Mouse (Mus musculus) adrenal gland, postnatal 10 days (tissue): ENCODE results near the gene Kcnk6. TPM values are rescaled to one million over a fixed set of nuclear protein-coding genes. Genes with fewer than 3 reads are reported as not detected.
"Not testable (repeated sequence)": the region's sequence is repeated elsewhere in the genome, so short reads cannot be mapped to it uniquely, and the experiment has no call there.

Experiments
- DNase-seq: peaks from one replicate; pipeline ENCODE4 v3.0.0; 2021; ENCODE audit warnings: mixed read lengths
- total RNA-seq, 2 experiments: library from RNA; stranded (reverse); gene quantifications; 2 replicates each; pipeline ENCODE4 v1.2.3; 2021

The Kcnk6 gene
- total RNA-seq, 2 experiments from 2014 or later, result 3.7 to 4.6 TPM

GRCm38 (mm10) chr7:29246619-29247313 lies 14.5 kb upstream of the Kcnk6 start:
- no peak for DNase-seq

GRCm38 (mm10) chr7:29246015-29246414 lies 13.7 kb upstream of the Kcnk6 start:
- no peak for DNase-seq

- peak; percentile 55 for DNase-seq
Observed at GRCm38 (mm10) chr7:29244732-29245416, 12.6 kb upstream of the Kcnk6 start.

- DNase-seq, result peak; percentile 98
Observed at GRCm38 (mm10) chr7:29238019-29238967, 6.0 kb upstream of the Kcnk6 start, which contains the start of gene Yif1b. Gene Yif1b (plus strand): TSS chr7:29238329.

GRCm38 (mm10) chr7:29237596-29237995 lies 5.3 kb upstream of the Kcnk6 start:
- peak; percentile 26 for DNase-seq

- no peak for DNase-seq
Observed at GRCm38 (mm10) chr7:29236593-29236992, 4.3 kb upstream of the Kcnk6 start.

GRCm38 (mm10) chr7:29234661-29235060 lies 2.3 kb upstream of the Kcnk6 start:
- no peak for DNase-seq

GRCm38 (mm10) chr7:29233745-29234144 lies 1.4 kb upstream of the Kcnk6 start:
- no peak for DNase-seq

- DNase-seq, result no peak
Observed at GRCm38 (mm10) chr7:29231517-29231916, 798 bp downstream of the Kcnk6 start.

GRCm38 (mm10) chr7:29230560-29230959 lies 1.8 kb downstream of the Kcnk6 start:
- no peak for DNase-seq

- no peak for DNase-seq
Observed at GRCm38 (mm10) chr7:29228202-29228601, 4.1 kb downstream of the Kcnk6 start.

- DNase-seq, result no peak
Observed at GRCm38 (mm10) chr7:29225520-29225919, 6.8 kb downstream of the Kcnk6 start.

- DNase-seq, result no peak
Observed at GRCm38 (mm10) chr7:29224756-29225394, 7.4 kb downstream of the Kcnk6 start.

- DNase-seq, result no peak
Observed at GRCm38 (mm10) chr7:29214846-29215245, 17.5 kb downstream of the Kcnk6 start.

- DNase-seq, result no peak
Observed at GRCm38 (mm10) chr7:29214236-29214635, 18.1 kb downstream of the Kcnk6 start.

GRCm38 (mm10) chr7:29213675-29214082 lies 18.6 kb downstream of the Kcnk6 start, which contains the start of gene Catsperg1:
Gene Catsperg1 (minus strand): TSS chr7:29214035.
- DNase-seq, result peak; percentile 7

- not testable (repeated sequence) for DNase-seq
Observed at GRCm38 (mm10) chr7:29212775-29213560, 19.3 kb downstream of the Kcnk6 start.

GRCm38 (mm10) chr7:29212199-29212765 lies 20.0 kb downstream of the Kcnk6 start:
- DNase-seq, result no peak

- peak; percentile 87 for DNase-seq
Observed at GRCm38 (mm10) chr7:29211415-29212198, 20.7 kb downstream of the Kcnk6 start.

- DNase-seq, result peak; percentile 52
Observed at GRCm38 (mm10) chr7:29211013-29211412, 21.3 kb downstream of the Kcnk6 start.
